Mouse (Mus musculus) heart, adult 2 months (tissue): ENCODE measurements around the gene Stat4.

Experiments used
- CTCF ChIP-seq: fragments of 200-600 bp; IDR thresholded peaks from 2 replicates; pipeline ENCODE4 v1.8.1; 2022; ENCODE audit warnings: antibody characterized with exemption, mild to moderate bottlenecking, moderate library complexity
- POLR2A ChIP-seq: fragments of 200-500 bp; IDR thresholded peaks from 2 replicates; pipeline ENCODE4 v1.6.1; 2011; ENCODE audit warnings: mild to moderate bottlenecking, low read depth, low read length, control low read depth; ENCODE audit not compliant: insufficient read depth

- TF ChIP-seq CTCF (no peak), POLR2A (no peak)
Observed at GRCm38 (mm10) chr1:52079724-52080367, 92.9 kb downstream of the Stat4 start.
